Mouse (Mus musculus) cerebellum, adult (tissue): ENCODE measurements at regions not wholly inside any gene's neighbourhood (a gene's known extent, or its start where the extent isn't known, plus 50 kb on each side); places are given as distances from the start of the nearest gene placed in this dataset.

Experiments used
- ATAC-seq: cut with Nextera tagmentation; 2 replicates; pipeline ENCODE4 v1.9.2; 2017; ENCODE audit warnings: mild to moderate bottlenecking, moderate library complexity, mixed read lengths; ENCODE audit not compliant: insufficient number of reproducible peaks, low FRiP score, low TSS enrichment

GRCm38 (mm10) chr9:23171361-23171760 is 51.5 kb upstream of the Bmper start:
- ATAC-seq = no peak
